Mouse (Mus musculus) liver, embryonic 15.5 days (tissue): Measurements from ENCODE around the gene Agap1. TPM values are rescaled to one million over a fixed set of nuclear protein-coding genes. Genes with fewer than 3 reads are reported as not detected.

Experiments
- ATAC-seq: fragments of 200-750 bp; cut with Nextera tagmentation; 2 replicates; pipeline ENCODE4 v1.8.0; 2017; ENCODE audit warnings: moderate number of reproducible peaks, mild to moderate bottlenecking, moderate library complexity; ENCODE audit not compliant: insufficient read depth
- H3K27ac ChIP-seq: fragments of 300-500 bp; sonication (generic); replicated peaks from 2 replicates; pipeline ENCODE4 v1.5.1; 2015; ENCODE audit warnings: mild to moderate bottlenecking, inconsistent platforms
- H3K27me3 ChIP-seq: fragments of 300-500 bp; sonication (generic); 2 replicates; pipeline ENCODE4 v1.6.1; 2015; ENCODE audit warnings: mild to moderate bottlenecking, inconsistent platforms
- H3K36me3 ChIP-seq: fragments of 300-500 bp; sonication (generic); replicated peaks from 2 replicates; pipeline ENCODE4 v1.6.1; 2015; ENCODE audit warnings: moderate library complexity, mild to moderate bottlenecking, inconsistent platforms
- H3K4me1 ChIP-seq: fragments of 300-500 bp; sonication (generic); replicated peaks from 2 replicates; pipeline ENCODE4 v1.6.1; 2015; ENCODE audit warnings: inconsistent platforms
- H3K4me2 ChIP-seq: fragments of 300-500 bp; sonication (generic); 2 replicates; pipeline ENCODE4 v1.6.1; 2015; ENCODE audit warnings: moderate library complexity, mild to moderate bottlenecking, inconsistent platforms
- H3K4me3 ChIP-seq: fragments of 300-500 bp; sonication (generic); replicated peaks from 2 replicates; pipeline ENCODE4 v1.5.1; 2015; ENCODE audit warnings: mild to moderate bottlenecking, inconsistent platforms
- H3K9ac ChIP-seq: fragments of 300-500 bp; sonication (generic); 2 replicates; pipeline ENCODE4 v1.6.1; 2015; ENCODE audit warnings: moderate library complexity, mild to moderate bottlenecking, inconsistent platforms
- H3K9me3 ChIP-seq: fragments of 300-500 bp; sonication (generic); replicated peaks from 2 replicates; pipeline ENCODE4 v1.6.1; 2016; ENCODE audit warnings: inconsistent platforms
- WGBS: fragments of 180-500 bp; shearing (Covaris S2); methylation state at CpG from one replicate; pipeline ENCODE4 v1.1.7; 2015; ENCODE audit warnings: mixed read lengths; ENCODE audit not compliant: insufficient replicate concordance; 5-methylcytosine and 5-hydroxymethylcytosine counted together
- polyA plus RNA-seq: library from polyadenylated mRNA; unstranded; fragments of >200 nt; fragmentation: Nextera tagmentation; extraction: Ambion mirVana; gene quantifications from 2 replicates; pipeline ENCODE4 v1.2.1, GENCODE M21; 2015

Gene Agap1
- polyA plus RNA-seq, 1 experiment from 2014 or later: 1.3 TPM

GRCm38 (mm10) chr1:89524998-89525397 is 70.4 kb downstream of the Agap1 start:
- no peak for ATAC-seq
- no peaks in the 10 kb centered on the region for H3K27me3 ChIP-seq
- H3K9ac ChIP-seq: no peak overlapping the region
- WGBS: 33% methylated on average over 4 of the region's 4 CpGs
- H3K9me3 ChIP-seq: no peaks in the 10 kb centered on the region
- no peaks in the 10 kb centered on the region for H3K36me3 ChIP-seq
- H3K27ac ChIP-seq: no peak overlapping the region
- no peak overlapping the region for H3K4me2 ChIP-seq
- H3K4me1 ChIP-seq: no peaks in the 10 kb centered on the region
- H3K4me3 ChIP-seq: no peak overlapping the region

GRCm38 (mm10) chr1:89525825-89526224 is 71.2 kb downstream of the Agap1 start:
- H3K27me3 ChIP-seq: no peaks in the 10 kb centered on the region
- H3K9me3 ChIP-seq: no peaks in the 10 kb centered on the region
- no peak overlapping the region for H3K27ac ChIP-seq
- H3K9ac ChIP-seq: no peak overlapping the region
- H3K4me2 ChIP-seq: no peak overlapping the region
- 48% methylated on average over 13 of the region's 13 CpGs for WGBS
- ATAC-seq: no peak
- H3K4me1 ChIP-seq: no peaks in the 10 kb centered on the region
- H3K4me3 ChIP-seq: no peak overlapping the region
- H3K36me3 ChIP-seq: no peaks in the 10 kb centered on the region

- ATAC-seq: no peak
- 64% methylated on average over 17 of the region's 17 CpGs for WGBS
- Histone ChIP-seq H3K4me1 (no peaks in the 10 kb centered on the region), H3K9me3 (no peaks in the 10 kb centered on the region), H3K9ac (no peak overlapping the region), H3K36me3 (no peaks in the 10 kb centered on the region), H3K27ac (no peak overlapping the region), H3K4me2 (no peak overlapping the region), H3K4me3 (no peak overlapping the region), H3K27me3 (no peaks in the 10 kb centered on the region)
Measured at GRCm38 (mm10) chr1:89528671-89529276, 74.2 kb downstream of the Agap1 start.

- WGBS: 70% methylated on average over 9 of the region's 9 CpGs
- ATAC-seq: no peak
- Histone ChIP-seq H3K36me3 (no peaks in the 10 kb centered on the region), H3K27me3 (no peaks in the 10 kb centered on the region), H3K27ac (no peak overlapping the region), H3K4me2 (no peak overlapping the region), H3K4me3 (no peak overlapping the region), H3K9ac (no peak overlapping the region), H3K4me1 (0 out of 2 replicates have a peak, but pooled peaks cover 5% of the 10 kb centered on the region), H3K9me3 (no peaks in the 10 kb centered on the region)
Measured at GRCm38 (mm10) chr1:89533702-89534101, 79.1 kb downstream of the Agap1 start.

GRCm38 (mm10) chr1:89535206-89535605 is 80.6 kb downstream of the Agap1 start:
- no peak overlapping the region for H3K9ac ChIP-seq
- ATAC-seq: no peak
- H3K27ac ChIP-seq: no peak overlapping the region
- 0 out of 2 replicates have a peak, but pooled peaks cover 5% of the 10 kb centered on the region for H3K4me1 ChIP-seq
- H3K36me3 ChIP-seq: no peaks in the 10 kb centered on the region
- no peak overlapping the region for H3K4me2 ChIP-seq
- H3K9me3 ChIP-seq: no peaks in the 10 kb centered on the region
- no peaks in the 10 kb centered on the region for H3K27me3 ChIP-seq
- H3K4me3 ChIP-seq: no peak overlapping the region

GRCm38 (mm10) chr1:89538163-89538946 is 83.7 kb downstream of the Agap1 start:
- Histone ChIP-seq H3K36me3 (no peaks in the 10 kb centered on the region), H3K27ac (no peak overlapping the region), H3K27me3 (no peaks in the 10 kb centered on the region), H3K9me3 (no peaks in the 10 kb centered on the region), H3K4me3 (no peak overlapping the region), H3K4me1 (0 out of 2 replicates have a peak, but pooled peaks cover 5% of the 10 kb centered on the region), H3K9ac (no peak overlapping the region), H3K4me2 (no peak overlapping the region)
- no peak for ATAC-seq
- WGBS: 56% methylated on average over 18 of the region's 18 CpGs

- no peaks in the 10 kb centered on the region for H3K9me3 ChIP-seq
- WGBS: 67% methylated on average over 13 of the region's 13 CpGs
Measured at GRCm38 (mm10) chr1:89539127-89539526, 84.5 kb downstream of the Agap1 start.

GRCm38 (mm10) chr1:89541151-89541550 is 86.5 kb downstream of the Agap1 start:
- Histone ChIP-seq H3K9me3 (no peaks in the 10 kb centered on the region), H3K36me3 (no peaks in the 10 kb centered on the region), H3K4me2 (no peak overlapping the region), H3K4me3 (no peak overlapping the region), H3K27me3 (no peaks in the 10 kb centered on the region), H3K9ac (no peak overlapping the region), H3K4me1 (0 out of 2 replicates have a peak, but pooled peaks cover 5% of the 10 kb centered on the region), H3K27ac (no peak overlapping the region)
- ATAC-seq: no peak
- WGBS: 84% methylated on average over 13 of the region's 13 CpGs

More at GRCm38 (mm10) chr1:89539127-89539526, 84.5 kb downstream of the Agap1 start:
- H3K36me3 ChIP-seq: no peaks in the 10 kb centered on the region
- no peak overlapping the region for H3K27ac ChIP-seq
- H3K4me1 ChIP-seq: 0 out of 2 replicates have a peak, but pooled peaks cover 5% of the 10 kb centered on the region
- no peaks in the 10 kb centered on the region for H3K27me3 ChIP-seq
- H3K9ac ChIP-seq: no peak overlapping the region
- H3K4me2 ChIP-seq: no peak overlapping the region
- no peak overlapping the region for H3K4me3 ChIP-seq
- no peak for ATAC-seq

GRCm38 (mm10) chr1:89542464-89542863 is 87.9 kb downstream of the Agap1 start:
- no peak overlapping the region for H3K4me3 ChIP-seq
- H3K4me2 ChIP-seq: no peak overlapping the region
- H3K27ac ChIP-seq: no peak overlapping the region
- H3K4me1 ChIP-seq: 0 out of 2 replicates have a peak, but pooled peaks cover 6% of the 10 kb centered on the region
- WGBS: 57% methylated on average over 6 of the region's 6 CpGs
- H3K27me3 ChIP-seq: no peaks in the 10 kb centered on the region
- no peak for ATAC-seq
- H3K9me3 ChIP-seq: no peaks in the 10 kb centered on the region
- H3K36me3 ChIP-seq: no peaks in the 10 kb centered on the region
- H3K9ac ChIP-seq: no peak overlapping the region

- no peak overlapping the region for H3K4me3 ChIP-seq
- no peaks in the 10 kb centered on the region for H3K36me3 ChIP-seq
- no peak overlapping the region for H3K4me2 ChIP-seq
- no peak for ATAC-seq
- H3K9me3 ChIP-seq: no peaks in the 10 kb centered on the region
- no peak overlapping the region for H3K9ac ChIP-seq
- H3K27ac ChIP-seq: no peak overlapping the region
- H3K27me3 ChIP-seq: no peaks in the 10 kb centered on the region
- H3K4me1 ChIP-seq: 0 out of 2 replicates have a peak, but pooled peaks cover 4% of the 10 kb centered on the region
- 35% methylated on average over 6 of the region's 6 CpGs for WGBS
Measured at GRCm38 (mm10) chr1:89543312-89543711, 88.7 kb downstream of the Agap1 start.

GRCm38 (mm10) chr1:89544094-89544493 is 89.5 kb downstream of the Agap1 start:
- 59% methylated on average over 4 of the region's 4 CpGs for WGBS
- ATAC-seq: no peak
- H3K27ac ChIP-seq: no peak overlapping the region
- H3K27me3 ChIP-seq: no peaks in the 10 kb centered on the region
- H3K4me2 ChIP-seq: no peak overlapping the region
- H3K9ac ChIP-seq: no peak overlapping the region
- no peak overlapping the region for H3K4me3 ChIP-seq
- no peaks in the 10 kb centered on the region for H3K36me3 ChIP-seq
- no peaks in the 10 kb centered on the region for H3K9me3 ChIP-seq
- 0 out of 2 replicates have a peak, but pooled peaks cover 3% of the 10 kb centered on the region for H3K4me1 ChIP-seq
